Mouse (Mus musculus): ENCODE measurements around the gene Dnajb3. TPM values are rescaled to one million over a fixed set of nuclear protein-coding genes. Genes with fewer than 3 reads are reported as not detected.

Dnajb3 gene
- polyA plus RNA-seq, 1 experiment = 4.1 TPM

Other genes starting within 250 kb of the Dnajb3 start
- 11.2 and 12.0 TPM in 2 replicates for gene Usp40, start 197.2 kb downstream of the Dnajb3 start, polyA plus RNA-seq (2012; rRNA removed)
- gene Ugt1a10, start 150.4 kb downstream of the Dnajb3 start, polyA plus RNA-seq (2012; rRNA removed) = not detected in 2 replicates
- gene Ugt1a9, start 135.0 kb downstream of the Dnajb3 start, polyA plus RNA-seq (2012; rRNA removed) = 0.14 and 0.23 TPM in 2 replicates
- 0.06 and 0.19 TPM in 2 replicates for gene Ugt1a8, start 118.0 kb downstream of the Dnajb3 start, polyA plus RNA-seq (2012; rRNA removed)
- gene Ugt1a7c, start 110.7 kb downstream of the Dnajb3 start, polyA plus RNA-seq (2012; rRNA removed) = 8.3 and 11.2 TPM in 2 replicates
- 10.2 and 62.3 TPM in 2 replicates for gene Ugt1a6b, start 102.5 kb downstream of the Dnajb3 start, polyA plus RNA-seq (2012; rRNA removed)
- gene Ugt1a6a, start 71.0 kb downstream of the Dnajb3 start, polyA plus RNA-seq (2012; rRNA removed) = 53.7 and 76.4 TPM in 2 replicates
- 0.13 and 0.27 TPM in 2 replicates for gene Ugt1a5, start 39.8 kb downstream of the Dnajb3 start, polyA plus RNA-seq (2012; rRNA removed)
- 0.16 TPM in 1 of 2 replicates, not detected in the other for gene Ugt1a2, start 5.2 kb downstream of the Dnajb3 start, polyA plus RNA-seq (2012; rRNA removed)
- gene Ugt1a1, start 6.2 kb upstream of the Dnajb3 start, polyA plus RNA-seq (2012; rRNA removed) = 1.2 and 1.3 TPM in 2 replicates
- gene Mroh2a, start 21.2 kb upstream of the Dnajb3 start, polyA plus RNA-seq (2012; rRNA removed) = 52.3 and 83.6 TPM in 2 replicates
- 67.1 and 68.4 TPM in 2 replicates for gene Hjurp, start 71.9 kb upstream of the Dnajb3 start, polyA plus RNA-seq (2012; rRNA removed)
- gene Trpm8, start 71.9 kb upstream of the Dnajb3 start, polyA plus RNA-seq (2012; rRNA removed) = 0.03 TPM in 1 of 2 replicates, not detected in the other
- gene Spp2, start 201.2 kb upstream of the Dnajb3 start, polyA plus RNA-seq (2012; rRNA removed) = 0.46 TPM in 1 of 2 replicates, not detected in the other